Mouse (Mus musculus): ENCODE data around the gene Smim7.

Smim7 gene

DNA sequence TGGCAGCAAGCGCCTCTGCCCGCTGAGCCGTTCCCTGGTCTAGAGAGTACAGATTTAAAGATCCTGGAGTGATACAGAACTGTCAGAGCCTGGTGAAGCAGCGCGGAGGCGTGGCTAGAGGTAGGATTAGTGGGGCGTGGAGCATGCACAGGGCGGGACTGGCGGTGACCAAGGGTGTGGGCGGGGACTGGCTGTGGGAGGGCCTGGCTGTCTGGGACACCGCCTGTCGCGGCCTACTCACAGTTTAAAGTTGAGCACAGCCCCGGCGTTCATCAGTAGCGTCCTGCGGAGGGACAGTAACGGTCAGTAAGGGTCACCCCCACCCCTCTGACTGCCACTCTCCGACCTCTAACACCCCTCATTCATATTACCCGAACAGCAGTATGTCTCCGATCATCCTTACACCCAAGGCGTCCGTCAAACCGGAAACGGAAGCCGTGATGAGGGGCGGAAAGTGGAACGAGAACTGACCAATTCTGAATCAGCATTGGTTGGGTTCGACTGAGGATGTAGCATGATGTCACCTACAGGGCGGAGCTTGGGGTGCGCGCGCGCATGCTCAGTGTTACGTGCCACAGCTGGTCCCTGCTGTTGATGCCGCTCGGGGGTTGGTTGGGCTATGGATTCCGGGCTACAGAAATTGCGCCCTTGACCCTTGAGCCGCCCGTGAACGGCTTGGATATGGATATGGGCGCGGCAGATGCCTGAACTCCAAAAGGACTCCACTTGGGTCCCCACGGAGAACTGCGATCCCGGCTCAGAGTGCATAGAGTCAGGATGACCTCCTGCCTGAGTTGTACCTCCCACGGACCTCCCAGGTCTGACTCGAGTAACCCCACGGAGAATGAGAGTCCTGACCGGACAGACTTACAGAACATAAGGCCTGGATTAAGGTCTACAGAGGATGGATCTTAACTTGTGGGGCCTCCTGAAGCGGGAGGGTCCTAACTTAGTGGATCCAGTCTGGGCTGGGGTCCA, at the start of gene Smim7:
Gene Smim7 (minus strand): TSS at position 456 of the 978 bp plus-strand sequence.
- peak; percentile 97 for DNase-seq

DNA sequence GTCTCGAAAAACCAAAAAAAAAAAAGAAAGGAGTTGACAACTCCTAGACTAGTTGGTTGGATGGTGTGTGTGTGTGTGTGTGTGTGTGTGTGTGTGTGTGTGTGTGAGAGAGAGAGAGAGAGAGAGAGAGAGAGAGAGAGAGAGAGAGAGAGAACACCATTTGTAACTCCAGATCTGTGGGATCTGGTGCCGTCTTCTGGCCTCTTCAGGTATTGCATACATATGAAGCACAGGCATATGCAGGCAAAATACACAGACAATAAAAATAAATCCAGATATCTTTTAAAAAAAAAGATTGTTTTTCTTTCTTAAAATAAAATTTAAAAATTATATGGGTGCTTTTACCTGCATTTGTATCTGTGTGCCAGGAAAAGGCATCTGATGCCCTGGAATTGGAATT, 19.3 kb upstream of the Smim7 start:
- no peak for DNase-seq

DNA sequence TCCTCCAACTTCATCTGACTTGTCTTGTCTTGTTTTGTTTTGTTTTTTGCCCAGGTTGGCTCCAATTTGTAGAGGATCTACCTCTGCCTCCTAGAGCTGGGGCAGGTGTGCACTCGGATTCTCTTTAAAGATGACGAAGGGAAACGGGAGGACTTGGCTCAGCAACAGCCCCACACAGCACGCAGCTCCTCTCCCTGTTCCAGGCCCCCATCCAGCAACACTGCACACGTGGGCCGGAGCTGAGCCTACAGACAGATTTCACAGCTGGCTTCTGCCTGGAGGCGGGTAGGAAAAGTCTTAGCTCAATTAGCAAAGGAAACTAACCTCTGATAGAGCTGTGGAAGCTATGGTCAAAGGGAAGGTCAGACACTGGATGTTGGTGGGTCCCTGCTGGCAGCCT, 18.4 kb upstream of the Smim7 start:
- DNase-seq = no peak

DNA sequence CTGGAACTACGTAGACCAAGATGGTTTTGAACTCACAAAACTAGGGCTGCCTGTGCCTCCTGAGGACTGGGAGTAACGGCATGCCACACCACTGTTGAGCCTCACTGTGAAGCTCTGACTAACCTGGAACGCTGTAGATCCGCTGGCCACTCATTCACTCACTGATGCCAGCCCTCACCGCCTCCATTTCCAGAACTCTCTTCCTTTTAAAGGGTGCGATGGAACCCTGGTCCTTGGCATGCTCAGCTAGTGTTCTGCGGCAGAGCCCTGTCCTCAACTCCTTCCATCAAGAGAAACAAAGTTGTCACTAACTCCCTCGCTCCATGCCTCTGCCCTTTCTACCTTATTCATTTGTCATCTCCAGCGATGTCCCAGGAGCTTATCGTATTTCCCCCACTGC, 18.0 kb upstream of the Smim7 start:
- DNase-seq = no peak

DNA sequence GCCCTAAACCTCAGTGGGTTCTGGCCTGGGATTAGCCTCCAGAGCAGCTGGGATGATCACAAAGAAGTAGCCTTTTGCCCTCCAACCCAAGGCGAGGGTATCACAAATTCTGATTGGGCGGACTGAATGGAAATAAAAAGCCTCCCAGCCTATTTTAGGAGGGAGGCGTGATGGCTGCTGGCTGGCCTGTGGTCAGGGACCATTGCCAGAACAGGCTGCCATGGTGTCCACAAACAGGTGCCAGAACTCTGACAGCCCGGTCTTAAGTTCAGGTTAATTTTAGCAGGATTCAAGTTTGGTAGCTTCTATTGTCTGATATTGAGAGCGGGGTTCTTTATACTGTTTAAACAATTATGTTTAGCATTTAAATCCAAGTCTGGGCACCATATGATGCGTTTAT, 16.9 kb upstream of the Smim7 start:
- no peak for DNase-seq

DNA sequence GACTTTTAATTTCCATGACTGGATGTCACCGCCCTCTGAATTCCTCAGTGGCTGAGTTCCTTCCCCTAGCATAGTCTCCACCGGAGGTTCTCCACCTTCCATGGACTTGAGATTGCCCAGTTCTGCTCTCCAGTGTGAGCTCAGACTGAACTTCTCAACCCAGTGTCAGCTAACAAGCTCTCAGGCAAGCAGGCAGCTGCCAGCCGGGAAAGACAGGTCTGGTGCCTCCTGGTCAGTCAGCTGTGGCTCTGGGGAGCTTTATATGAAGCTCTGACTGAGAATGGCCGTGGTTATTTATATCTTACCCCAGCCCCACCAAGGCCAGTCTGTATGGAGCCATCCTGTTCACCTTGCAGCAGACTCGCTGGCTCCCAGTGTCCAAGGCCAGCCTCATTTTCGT, 13.5 kb upstream of the Smim7 start:
- no peak for DNase-seq

DNA sequence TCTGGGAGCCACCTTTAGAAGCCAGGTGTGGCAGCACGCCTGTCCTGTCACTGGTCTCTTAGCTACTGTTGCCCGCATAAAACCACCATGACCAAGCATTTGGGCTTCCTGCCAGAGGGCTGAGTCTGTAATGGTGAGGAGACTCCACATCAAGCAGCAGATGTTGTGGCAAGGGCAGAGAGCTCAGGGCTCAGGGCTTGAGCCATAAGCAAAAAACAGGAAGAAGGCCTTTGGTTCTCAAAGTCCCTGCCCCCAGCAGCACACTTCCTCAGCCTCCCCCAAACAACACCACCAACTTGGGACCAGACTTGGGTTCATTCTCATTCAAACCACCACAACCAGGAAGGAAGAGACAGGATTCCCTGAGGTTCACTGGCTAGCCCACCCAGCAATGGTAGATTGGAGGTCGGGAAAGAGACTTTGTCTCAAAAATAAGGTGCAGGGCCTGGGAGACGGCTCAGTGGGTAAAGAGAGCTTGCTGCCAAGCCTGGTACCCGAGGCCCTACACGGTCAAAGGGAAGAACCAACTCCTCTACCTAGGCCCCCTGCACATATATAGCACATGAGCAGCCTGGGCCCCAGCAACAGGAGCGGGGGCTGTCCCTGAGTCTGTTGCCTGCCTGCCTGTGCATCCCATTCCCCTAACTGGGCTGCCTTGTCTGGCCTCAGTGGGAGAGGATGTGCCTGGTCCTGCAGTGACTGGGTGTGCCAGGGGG, 12.3 kb upstream of the Smim7 start:
- no peak for DNase-seq

DNA sequence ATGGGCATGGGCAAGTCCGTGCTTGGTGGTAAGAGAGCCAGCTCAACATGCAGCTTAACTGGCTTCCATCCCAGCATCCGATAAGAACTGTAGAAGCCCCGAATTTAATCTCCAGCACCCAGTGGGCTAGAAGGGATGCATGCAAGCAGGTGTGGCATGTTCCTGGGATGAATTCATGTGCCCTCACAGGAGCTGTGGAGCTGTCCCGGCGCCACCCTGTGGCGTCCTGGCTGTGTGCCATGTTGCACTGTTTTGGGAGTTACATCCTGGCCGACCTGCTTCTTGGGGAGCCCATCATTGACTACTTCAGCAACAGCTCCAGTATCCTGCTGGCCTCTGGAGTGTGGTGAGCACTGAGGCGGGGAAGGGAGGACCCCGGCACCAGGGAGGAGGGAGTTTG, 8.5 kb upstream of the Smim7 start:
- DNase-seq = no peak

DNA sequence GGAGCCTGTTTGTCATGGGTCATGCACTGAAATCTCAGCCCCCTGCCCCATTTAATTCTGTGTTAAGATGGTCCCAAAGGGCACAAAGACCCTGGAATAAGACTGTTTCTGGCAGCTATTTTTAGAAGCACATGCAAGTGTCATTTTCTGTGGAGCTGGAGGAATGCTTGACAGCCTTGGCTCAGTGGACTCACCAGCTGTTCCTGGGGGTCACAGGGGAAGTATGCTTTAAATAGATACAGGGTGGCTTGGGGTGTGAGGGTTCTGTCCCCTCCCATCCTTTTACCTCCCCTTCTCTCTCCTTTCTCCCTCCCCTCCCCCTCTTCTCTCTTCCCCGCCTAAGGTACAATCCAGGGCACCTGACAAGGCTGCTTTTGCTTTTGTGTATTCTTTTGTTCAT, 7.1 kb upstream of the Smim7 start:
- no peak for DNase-seq

DNA sequence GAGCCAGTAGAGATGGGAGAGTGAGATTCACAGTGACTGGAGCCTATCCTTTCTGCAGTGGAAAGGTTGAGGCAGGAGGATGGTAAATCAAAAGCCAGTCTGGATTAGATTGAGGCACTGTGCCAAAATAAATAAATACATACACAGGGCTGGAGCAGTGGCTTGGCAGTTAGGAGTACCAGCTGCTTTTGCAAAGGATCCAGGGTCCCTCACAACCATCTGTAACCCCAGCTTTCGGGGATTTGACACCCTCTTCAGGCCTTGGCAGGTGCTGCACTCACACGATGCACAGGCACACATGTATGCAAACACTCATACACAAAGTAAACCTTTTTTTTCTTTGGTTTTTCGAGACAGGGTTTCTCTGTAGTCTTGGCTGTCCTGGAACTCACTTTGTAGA, 6.4 kb upstream of the Smim7 start:
- DNase-seq = no peak

DNA sequence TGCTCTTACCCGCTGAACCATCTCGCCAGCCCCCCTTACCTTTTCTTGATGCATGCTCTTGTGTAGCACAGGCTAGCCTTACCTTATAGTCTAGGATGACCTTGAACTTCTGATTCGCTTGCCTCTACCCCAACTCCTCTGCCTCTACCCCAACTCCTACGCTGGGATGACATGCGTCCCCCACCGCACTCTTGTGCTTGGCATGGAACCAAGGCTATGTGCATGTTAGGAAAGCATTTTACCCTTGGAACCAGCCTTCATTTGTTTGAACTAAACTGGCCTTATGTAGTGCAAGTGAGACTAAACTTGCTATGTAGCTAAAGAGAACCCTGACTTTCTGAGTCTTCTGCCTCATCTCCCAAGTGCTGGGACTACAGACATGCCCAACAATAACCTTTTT, 5.0 kb upstream of the Smim7 start:
- DNase-seq = no peak

DNA sequence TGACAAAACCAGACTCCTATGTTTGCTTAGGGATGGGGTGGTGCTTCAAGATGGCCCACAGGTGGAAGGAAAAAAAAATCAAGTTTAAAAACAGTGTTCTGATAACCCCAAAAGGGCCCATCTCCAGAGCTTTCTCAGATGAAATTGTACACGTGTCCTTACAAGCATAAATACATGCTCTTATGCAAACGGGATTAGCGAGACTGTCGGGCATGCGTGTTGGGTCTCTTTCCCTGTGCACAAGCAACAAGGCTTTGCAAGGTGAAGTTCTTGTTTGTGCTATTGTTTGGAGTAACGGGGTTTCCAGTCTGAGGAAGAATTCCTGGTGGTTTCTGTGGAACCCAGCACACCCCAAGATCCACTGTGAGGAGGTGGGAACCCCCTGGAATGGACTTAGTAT, 2.6 kb upstream of the Smim7 start:
- DNase-seq = no peak

DNA sequence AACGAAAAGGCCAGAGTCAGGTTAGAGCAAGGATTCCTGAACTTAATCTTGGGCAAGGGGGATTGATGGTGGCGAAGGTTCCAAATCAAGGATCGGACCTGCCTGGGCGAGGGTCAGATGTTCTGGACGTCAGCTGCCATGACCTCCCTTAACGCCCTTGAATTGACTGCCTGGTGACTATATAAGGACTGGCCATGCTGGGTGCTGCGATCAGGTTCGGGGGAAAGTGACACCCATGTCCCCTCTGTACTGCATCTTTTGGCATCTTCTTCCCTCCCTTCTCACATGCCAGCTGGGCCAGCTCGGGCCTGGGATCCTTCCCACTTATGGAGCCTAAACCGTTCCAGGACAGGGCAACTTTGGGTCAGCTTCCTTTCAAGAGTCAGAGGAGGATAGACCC, 1.6 kb upstream of the Smim7 start:
- no peak for DNase-seq

DNA sequence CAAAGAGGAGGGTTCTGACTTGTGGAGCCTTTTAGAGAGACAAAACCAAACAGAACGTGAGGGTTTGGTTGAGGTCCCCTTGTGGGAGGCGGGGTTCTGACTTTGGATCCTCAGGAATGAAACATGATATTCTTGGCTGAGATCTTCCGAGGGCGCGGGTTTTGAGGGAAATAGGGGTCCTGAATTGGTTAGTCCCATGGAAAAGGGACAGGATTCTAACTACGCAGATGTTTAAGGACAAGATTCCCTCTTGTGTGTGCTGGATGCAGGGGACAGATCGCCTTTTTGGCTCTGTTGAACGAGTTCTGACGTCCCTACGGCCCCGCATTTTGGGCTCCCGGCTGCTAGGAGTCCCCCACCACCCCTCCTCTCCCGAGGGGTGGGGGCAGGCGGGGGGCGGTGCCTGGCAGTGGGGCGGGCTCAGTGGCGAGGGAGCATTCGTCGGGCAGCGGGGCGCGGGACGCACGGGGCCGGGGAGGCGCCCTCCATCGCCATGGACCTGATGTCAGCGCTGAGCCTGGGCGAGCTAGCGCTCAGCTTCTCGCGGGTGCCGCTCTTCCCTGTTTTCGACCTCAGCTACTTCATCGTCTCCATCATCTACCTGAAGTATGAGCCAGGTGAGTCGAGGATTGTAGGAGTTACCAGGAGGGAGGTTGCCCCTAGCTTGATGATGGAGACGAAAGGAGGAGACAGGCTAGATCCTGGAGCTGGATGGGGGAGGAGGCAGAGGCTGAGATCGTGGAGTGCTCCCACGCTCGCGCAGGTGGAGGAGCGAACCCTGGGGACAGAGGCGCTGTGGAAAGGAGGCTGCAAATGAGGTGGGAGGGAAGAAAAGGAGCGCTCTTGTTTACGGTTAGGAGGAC, 954 bp upstream of the Smim7 start, which contains the start of gene Tmem38a:
Gene Tmem38a (plus strand): TSS at position 445 of the 863 bp plus-strand sequence.
- DNase-seq = peak; percentile 56 to 63

DNA sequence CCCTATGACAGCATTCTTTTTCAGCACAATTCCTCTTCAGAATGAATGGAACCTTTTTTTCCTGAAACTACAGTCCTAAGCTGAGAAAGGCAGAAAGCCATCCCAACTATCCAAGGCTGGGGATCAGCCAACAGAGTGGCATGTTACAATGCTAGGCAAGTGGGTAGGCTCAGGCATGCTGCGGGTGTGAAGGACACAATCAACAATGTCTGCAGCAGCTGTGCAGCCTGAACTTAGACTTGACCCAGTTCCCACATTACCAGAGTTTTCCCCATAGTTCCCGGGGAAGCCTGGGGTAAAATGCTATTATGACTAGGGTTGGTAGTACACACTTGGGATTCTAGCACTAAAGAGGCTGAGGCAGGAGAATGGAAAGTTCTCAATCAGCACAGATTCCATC, 4.9 kb downstream of the Smim7 start:
- DNase-seq = no peak

DNA sequence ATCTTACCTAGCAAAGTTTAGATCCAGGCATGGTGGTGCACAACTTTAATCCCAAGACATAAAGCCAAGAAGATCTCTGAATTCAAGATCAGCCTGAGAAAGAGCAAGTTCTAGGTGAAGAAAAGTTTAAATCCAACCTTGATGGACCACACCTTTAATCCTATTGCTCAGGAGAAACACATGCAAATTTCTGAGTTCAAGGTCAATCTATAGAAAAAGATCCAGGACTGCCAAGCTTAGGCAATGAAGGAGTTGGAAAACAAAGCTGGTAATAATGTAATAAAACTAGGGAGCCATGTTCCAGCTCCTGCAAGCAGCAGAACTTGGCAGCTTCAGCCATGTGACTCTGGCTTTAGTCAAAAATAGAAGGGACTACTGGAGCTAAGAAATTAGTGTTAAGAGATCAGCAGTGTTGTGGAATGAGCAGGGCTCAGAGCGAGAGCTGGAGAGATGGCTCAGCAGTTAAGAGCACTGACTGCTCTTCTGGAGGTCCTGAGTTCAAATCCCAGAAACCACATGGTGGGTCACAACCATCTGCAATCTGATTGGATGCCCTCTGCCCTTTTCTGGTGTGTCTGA, 9.7 kb downstream of the Smim7 start:
- DNase-seq = no peak

DNA sequence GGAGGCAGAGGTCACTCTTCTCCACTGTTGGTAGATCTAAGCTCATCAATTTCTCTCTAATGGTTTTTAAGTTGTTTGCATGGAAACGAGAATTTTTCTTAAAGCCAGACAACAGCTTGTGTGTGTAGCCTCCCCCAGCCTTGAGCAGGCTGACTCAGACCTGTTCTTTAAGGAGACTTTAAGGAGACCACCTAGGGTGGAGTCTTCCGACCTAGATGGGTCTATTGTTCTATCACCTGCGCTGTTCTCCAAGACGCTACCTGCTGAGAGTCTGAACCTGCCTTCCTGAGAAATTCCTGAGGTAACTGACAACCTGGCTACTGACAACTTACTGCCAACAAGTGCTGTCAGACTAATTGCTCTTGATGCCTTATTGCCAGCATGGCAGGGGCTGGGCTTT, 15.1 kb downstream of the Smim7 start:
- DNase-seq = no peak

DNA sequence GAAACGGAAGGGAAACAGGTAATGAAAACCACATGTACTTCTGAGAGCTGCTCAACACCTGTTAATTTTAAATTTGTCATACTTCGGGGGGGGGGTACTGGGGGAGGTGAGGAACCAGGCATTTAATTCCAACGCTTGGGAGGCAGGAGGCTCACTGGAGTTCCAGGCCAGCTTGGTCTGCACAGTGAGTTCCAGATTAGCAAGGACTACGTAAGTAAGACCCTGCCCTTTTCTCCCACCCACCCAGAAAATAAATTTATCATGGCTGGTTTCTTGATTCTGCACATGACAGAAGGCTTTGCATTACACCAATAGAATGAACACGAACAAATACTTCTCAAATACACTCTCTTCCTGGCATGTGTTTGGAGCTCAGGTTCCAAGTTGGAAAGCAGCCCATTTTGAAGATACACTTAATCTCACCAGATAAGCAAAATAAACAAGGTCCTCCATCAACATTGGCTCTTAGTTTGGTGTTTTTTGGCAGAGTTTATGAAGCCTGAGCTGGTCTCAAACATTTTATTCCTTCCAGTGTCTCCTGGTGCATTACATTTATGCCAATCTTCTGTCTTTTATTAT, 21.5 kb downstream of the Smim7 start:
- DNase-seq = no peak

DNA sequence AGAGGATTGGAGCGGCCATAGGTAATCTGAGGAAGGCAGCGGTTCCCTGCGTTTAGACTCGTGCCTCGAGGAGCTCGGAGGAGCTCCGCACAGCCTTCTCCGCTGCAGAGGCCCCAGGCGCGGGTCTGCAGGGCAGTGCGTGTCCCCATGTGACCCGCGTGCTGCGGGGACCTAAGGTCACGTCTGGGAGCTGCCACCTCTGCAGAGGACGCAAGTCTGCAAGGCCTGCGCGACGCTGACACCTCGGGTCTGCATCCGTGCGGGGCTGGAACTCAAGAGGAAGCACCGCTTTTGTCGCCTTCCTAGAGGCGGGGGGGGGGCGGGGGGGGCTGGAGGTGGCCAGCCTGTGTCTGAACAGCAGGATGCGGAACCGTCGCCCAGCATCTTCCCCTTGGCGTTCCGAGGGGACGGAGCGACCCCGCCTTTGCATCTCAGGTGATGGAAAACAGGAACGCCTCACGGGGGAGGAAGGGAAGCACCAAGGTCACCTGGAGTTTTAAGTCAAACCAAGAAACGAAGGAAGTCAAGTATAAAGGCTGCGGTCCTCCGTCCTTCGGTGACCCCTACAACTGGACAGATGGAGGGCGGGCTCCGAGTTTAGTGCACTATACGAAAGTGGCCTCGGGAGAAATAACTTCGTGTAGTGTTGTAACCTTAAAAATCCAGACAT, 22.1 kb downstream of the Smim7 start:
- DNase-seq = no peak

DNA sequence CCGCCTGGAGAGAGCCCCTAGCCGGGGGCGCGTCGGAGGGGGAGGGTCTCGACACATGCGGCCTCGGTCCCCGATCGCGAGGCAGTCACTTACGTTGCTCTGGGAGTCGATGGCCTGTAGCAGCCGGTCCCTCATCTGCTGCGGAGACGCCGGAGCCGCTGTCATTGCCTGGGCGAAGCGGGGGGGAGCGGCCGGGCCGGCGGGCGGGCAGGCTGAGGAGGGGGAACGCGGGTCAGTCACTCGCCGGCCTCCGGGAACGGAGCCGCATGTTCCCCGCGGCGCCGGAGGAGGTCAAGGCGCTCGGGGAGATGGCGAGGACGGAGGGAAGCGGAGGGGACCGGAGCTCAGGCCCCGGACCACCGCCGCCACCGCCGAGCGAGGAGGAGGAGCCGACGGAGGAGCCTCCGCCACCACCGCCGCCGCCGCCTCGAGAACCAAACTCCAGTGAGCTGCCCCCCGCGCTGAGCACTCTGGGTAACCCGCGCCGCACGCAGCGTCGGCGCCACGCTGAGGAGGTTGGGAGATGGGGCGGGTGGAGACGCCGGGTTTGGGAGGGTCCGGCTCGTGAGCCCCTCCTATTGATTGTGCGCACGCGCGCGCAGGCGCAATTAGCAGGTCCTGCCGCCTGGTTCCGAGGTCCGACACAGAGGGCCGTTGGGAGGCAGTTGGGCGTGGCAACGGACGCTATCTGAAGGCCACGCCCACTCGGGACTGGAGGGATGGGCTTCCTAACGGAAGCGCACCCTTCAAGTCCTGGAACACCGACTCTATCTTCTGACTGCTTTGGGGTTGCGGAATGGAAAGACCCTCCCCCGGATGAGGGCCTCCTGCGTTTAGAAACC, 22.9 kb downstream of the Smim7 start, which contains the start of gene Med26:
Gene Med26 (minus strand): TSS at position 469 of the 842 bp plus-strand sequence.
- peak; percentile 98 for DNase-seq
